Mouse (Mus musculus): ENCODE data around the gene Fam19a1.

Fam19a1 gene

DNA sequence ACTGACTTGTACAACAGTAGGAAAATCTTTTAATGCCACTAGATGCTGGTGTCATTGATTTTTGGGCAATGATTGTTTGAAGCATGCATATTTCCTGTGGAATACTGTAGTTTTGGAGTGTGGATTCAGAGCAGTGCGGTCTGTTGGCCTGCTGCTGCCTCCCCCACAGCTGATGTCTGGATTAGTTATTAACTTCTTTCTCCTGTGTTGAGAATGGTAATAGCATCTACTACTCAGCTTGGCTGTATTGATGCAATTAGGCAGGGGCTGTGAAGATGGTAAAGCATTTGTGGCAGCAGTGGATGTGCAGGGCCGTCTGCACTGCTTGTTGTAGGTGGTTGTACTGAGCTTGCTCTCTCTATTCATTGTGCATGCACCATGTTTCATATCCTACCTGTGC lies 326.5 kb downstream of the Fam19a1 start:
- DNase-seq (ENCODE audit: low read depth), result no peak

- DNase-seq (ENCODE audit: low read depth), result no peak
Observed at GRCm38 (mm10) chr6:96441971-96442370, 329.0 kb downstream of the Fam19a1 start.

DNA sequence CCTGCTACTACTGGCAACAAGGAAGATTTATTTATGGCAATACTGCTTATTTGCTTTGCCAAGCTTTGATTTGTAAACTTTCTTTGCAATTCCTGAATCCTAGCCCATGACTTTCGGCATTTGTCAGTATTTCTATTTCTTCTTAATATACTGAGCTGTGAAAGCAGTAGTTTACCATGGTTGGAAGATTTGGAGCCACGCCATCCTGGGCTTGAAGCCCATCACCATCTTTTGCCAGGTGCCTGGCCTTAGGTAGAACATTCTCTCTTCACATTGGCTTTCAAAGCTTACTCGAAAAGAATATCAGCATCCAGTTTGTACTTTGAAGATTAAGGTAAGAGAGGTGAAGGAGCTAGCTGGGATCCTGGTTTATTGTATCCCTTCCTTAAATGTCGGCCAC lies 334.5 kb downstream of the Fam19a1 start:
- no peak for DNase-seq (ENCODE audit: low read depth)

GRCm38 (mm10) chr6:96456266-96456665 lies 343.3 kb downstream of the Fam19a1 start:
- DNase-seq (ENCODE audit: low read depth), result no peak

- no peak for DNase-seq (ENCODE audit: low read depth)
Observed at GRCm38 (mm10) chr6:96457590-96458259, 344.8 kb downstream of the Fam19a1 start.

DNA sequence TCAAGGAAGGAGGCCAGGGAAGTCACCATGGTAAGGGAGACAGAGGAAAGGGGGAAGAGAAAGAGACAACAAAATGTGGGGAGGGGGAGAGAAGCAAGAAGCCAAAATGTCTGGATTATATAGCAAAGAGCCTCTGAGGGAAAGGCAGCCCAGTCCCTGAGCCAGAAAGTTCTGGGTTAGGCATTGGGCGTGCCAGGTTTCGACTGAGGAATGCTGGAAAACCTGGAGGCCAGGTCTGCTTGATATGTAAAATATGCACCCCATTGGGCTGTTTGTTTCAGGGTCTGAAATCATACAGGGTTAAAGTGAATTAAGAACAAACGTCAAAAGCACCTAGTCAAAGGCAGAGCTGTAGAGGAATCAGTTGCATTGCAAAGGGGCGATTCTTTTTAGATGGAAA lies 346.1 kb downstream of the Fam19a1 start:
- DNase-seq (ENCODE audit: low read depth), result no peak

DNA sequence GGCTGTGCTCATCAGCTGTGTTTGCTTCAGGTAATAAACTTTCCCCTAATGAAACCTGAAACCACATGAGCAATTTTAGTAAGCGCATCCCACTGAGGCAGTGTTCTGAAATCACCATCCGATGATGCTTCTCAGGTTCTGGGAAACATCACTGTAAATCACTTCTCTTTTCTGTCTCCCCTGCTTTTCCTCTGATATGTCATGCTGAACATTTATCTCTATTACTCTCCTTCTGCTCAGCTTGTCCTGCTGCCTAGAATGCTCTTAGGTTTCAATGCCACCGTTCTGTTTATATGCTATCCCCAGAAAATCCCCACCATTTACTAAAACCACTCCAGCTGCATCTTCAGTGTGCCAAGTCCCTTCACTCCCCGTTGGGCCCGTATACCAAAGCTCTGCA lies 386.5 kb downstream of the Fam19a1 start:
- DNase-seq (ENCODE audit: low read depth), result no peak

DNA sequence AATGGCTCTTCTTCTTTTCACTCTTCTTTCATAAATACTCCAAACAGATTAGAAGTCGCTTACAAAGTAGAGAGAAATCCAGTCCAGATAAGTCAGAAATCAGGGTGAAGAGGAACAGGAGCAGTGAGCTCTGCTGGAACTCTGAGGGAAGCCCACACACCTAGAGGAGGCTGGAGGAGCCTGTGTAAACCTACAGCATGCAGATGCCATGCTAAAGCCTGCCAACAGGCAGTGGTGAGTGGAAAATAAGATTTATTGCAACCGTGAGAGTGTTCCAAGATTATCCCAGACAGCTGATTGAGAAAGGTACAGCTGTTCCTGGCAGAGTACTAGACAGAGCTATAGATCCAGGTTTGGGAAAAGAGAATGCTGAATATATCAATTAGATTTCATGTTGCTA lies 428.6 kb downstream of the Fam19a1 start:
- no peak for DNase-seq (ENCODE audit: low read depth)

DNA sequence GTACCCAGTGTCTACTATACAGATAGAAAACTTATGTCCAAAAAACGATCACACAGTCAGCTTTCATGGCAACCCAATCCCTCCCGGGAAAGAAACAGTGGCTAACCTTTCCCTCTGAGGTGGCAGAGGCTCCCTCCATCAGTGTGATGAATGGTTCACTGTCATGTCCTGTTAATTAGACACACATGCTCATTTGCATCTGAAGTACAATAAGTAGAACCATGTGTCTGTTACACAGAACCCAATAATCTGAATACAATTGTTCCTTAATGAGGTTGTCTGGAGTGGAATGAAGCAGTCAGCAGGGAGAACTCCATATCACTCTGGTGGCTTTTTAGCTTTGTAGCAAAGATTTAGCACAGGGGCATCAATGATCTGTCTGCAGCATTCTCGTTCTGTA lies 431.9 kb downstream of the Fam19a1 start:
- DNase-seq (ENCODE audit: low read depth), result no peak

GRCm38 (mm10) chr6:96550431-96550830 lies 437.5 kb downstream of the Fam19a1 start:
- DNase-seq (ENCODE audit: low read depth), result no peak

GRCm38 (mm10) chr6:96578649-96579048 lies 465.7 kb downstream of the Fam19a1 start:
- no peak for DNase-seq (ENCODE audit: low read depth)

DNA sequence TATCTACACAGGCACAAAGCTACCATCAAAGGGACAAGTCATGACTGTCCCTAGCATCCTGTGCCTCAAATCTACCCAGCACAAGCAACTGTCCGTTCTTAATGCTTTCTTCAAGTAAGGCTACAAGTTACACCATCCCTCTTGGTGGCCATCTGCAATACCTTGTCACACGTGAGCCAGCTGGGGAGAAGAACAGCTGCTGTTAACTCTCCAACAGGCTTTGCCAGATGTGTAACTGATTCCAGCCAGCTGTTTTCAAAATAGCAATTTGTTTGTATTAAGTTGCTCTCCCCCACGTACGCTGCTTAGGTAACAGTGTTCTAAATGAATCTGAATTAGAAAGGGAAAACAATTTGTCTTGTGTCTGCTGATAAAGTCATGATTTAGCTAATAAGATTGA lies 467.8 kb downstream of the Fam19a1 start:
- DNase-seq (ENCODE audit: low read depth), result no peak

DNA sequence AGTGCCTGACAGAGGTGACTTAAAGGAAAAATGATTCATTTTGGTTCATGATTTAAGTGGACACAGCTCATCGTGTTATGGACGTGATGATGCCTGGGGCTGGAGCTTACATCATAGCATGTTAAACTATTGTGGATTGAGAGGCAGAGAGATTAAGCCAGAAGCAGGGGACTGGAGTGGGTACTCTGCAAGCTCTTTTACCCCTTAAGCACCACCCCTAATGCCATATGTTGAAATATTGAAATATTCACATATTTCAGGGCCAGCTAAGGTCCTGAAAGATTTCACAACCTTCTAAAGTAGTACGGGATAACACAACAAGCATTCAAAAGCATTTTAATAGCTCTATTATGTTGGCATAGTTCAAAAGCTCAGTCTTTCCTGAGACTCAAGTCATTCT lies 468.2 kb downstream of the Fam19a1 start:
- DNase-seq (ENCODE audit: low read depth), result no peak

DNA sequence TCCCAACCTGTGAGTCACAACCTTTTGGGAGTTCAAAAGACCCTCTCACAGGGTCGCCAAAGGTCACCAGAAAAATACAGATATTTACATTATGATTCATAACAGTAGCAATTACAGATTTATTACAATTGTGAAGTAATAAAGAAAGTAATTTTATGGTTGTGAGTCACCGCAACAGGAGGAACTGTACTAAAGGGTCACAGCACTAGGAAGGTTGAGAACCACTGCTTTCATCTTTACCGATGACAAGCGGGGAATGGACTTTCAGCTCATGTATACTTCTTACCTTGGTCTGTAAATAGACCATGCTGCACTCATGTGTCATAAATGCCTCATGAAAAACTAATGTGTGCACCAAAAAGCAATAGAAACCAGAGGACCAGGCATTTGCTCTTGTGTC lies 474.5 kb downstream of the Fam19a1 start:
- DNase-seq (ENCODE audit: low read depth), result no peak

GRCm38 (mm10) chr6:96593031-96593430 lies 480.1 kb downstream of the Fam19a1 start:
- no peak for DNase-seq (ENCODE audit: low read depth)

DNA sequence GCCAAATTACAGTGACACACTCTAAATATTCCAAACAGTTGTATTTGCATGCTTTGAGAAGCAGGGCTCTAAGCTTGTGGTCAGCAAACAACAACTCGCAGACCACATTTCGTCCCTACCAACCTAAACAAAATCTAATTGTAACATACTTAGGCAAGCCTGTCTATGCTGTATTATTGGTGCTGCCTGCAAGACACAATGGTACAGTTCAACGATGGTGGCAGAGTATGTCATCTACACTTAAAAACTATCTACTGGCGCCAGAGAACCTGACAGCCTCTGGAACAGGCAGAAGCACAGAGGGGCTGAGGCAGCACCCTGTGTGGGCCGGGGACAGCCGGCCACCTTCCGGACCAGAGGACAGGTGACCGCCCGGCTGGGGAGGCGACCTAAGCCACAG lies 482.2 kb downstream of the Fam19a1 start:
- DNase-seq (ENCODE audit: low read depth), result no peak

GRCm38 (mm10) chr6:96624196-96624595 lies 511.2 kb downstream of the Fam19a1 start:
- no peak for DNase-seq (ENCODE audit: low read depth)

DNA sequence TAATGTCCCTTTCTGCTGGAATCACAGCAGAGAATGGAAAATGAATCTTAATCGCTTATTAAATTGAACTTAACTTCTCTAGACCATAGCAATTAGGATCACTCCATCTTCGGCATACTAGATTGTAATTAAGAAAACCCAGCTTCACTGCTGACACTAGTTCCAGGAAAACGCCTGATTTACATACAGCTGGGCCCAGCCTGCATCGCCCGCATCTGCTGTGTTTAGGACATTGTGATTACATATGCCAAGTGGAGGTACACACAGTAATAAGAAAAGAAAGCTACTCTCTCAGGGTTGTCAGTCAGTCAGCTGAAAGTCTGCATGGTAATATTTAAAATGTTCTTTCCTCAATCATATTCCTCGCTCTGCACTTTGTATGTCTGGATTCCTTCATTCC lies 518.6 kb downstream of the Fam19a1 start:
- no peak for DNase-seq (ENCODE audit: low read depth)

DNA sequence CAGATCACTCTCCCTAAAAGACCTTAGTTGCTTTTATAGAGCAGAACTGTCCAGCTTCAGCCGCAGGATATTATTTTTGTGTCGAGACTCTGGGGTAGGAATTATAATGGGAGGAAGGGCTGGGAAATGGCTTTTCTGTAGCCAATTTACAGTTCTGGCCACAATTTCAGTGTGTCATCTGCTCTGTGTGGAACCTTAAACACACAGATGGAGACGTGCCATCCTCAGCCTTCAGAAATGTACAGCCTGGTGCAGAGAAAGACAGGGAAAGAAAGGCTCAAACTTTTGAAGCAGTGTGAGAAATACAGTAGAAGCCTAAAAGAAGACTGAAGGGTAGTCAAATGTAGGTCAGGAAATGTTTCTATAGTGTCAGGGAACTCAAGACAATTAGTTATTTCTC lies 519.3 kb downstream of the Fam19a1 start:
- DNase-seq (ENCODE audit: low read depth), result no peak

DNA sequence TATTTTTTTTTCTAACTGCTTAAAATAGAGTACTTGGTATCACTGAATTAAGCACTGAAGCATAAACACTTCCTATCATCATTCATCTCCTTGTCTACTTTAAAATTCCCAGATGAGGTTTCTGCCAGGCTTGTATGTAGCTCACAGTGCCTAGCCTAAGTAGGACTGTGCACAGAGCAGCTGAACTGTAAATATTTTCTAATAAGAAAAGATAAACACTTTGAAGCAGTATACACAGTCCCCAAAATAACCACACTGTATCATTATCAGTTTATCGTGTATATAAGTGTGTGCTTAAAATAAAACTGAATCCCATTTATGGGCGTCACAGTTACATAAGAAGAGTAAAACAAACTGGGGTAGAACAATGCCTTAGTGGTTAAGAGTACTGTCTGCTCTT lies 522.7 kb downstream of the Fam19a1 start:
- DNase-seq (ENCODE audit: low read depth), result no peak

DNA sequence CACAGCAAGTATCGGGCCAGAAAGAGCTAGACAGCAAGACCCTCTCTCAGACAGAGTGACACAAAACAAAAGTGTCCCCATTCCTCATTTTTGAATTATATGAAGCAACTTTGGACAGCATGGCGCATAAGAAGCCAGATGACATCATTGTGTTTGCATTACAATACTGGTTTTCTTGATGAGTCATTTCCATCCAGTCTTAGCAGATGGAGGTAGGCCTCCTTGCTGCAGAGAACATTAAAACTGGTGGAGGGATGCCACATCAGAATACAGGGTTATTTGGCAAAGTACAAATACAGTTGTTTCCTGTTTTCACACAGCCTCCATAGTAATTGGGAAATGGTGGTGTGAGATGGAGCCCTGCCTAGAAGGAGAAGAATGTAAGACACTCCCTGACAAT lies 535.8 kb downstream of the Fam19a1 start:
- no peak for DNase-seq (ENCODE audit: low read depth)

DNA sequence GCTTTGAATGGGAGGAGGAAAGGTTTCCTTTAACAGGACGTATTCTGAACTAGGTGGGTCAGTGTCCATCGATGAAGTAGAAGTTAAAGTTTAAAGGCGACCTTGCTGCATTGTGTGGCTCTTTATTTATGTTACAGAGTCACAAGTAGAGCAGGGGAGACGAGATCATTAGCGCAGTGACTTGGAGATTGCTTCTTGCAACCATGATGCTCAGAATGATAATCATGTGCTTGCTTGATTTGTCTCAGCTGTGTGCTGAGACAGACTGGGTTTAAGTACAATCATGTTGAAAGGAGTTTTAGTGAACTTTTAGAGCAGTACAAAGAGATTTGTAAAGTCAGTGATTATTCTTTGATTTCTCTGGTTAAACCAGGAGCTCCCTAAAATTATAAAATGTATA lies 536.3 kb downstream of the Fam19a1 start:
- no peak for DNase-seq (ENCODE audit: low read depth)

DNA sequence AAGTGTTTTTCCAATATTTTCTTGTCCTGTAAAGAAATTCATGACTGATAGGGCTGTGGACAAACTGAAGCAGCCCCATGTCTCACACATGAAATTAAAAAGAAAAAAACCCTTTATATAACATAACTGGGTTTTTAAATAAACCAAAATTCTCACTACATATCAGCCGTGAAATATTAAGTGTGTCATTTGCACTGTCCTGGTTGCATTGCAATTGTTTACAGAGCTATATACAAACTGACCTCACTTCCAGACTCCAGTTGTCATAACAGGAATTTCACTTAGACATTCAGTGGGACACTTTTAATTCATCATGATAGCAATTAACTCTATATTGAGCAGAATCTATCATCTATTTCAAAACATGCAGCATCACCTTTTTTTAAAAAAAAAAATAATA lies 553.4 kb downstream of the Fam19a1 start:
- no peak for DNase-seq (ENCODE audit: low read depth)

- DNase-seq (ENCODE audit: low read depth), result no peak
Observed at GRCm38 (mm10) chr6:96677813-96678212, 564.9 kb downstream of the Fam19a1 start.

Data from induced T-regulatory cell, adult 2 months (primary cell).